Mouse (Mus musculus) gastrocnemius, postnatal 10 days (tissue): ENCODE data around the gene Pcnt. TPM values are rescaled to one million over a fixed set of nuclear protein-coding genes. Genes with fewer than 3 reads are reported as not detected.
A peak's percentile ranks its signal among the peaks of the same experiment; 100 is the strongest.

Experiments
- DNase-seq: peaks from one replicate; pipeline ENCODE4 v3.0.0; 2021; ENCODE audit warnings: mixed read lengths
- total RNA-seq, 2 experiments: library from RNA; stranded (reverse); gene quantifications; 2 replicates each; pipeline ENCODE4 v1.2.3; 2021

Pcnt gene
- total RNA-seq, 2 experiments from 2014 or later: 45.1 to 56.7 TPM

DNA sequence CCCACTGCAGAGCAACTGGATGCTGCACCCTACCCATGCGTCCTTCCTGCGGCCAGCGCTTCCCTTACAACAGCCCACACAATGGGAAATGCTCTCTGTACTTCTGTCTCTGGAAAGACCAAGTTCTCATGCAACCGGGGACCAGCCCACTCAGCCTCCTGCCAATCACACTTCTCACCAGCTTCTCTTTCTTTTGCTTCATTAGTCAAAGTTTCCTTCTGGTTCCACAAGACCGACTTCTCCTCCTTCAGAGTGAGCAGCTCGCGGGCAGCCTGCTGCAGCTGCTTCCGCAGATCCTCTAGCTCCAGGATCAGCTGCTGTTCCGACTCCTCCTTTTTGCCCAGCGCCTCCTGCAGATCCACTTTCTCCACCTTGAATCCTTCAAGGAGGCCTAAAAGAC lies 34.1 kb downstream of the Pcnt start:
- DNase-seq: no peak

DNA sequence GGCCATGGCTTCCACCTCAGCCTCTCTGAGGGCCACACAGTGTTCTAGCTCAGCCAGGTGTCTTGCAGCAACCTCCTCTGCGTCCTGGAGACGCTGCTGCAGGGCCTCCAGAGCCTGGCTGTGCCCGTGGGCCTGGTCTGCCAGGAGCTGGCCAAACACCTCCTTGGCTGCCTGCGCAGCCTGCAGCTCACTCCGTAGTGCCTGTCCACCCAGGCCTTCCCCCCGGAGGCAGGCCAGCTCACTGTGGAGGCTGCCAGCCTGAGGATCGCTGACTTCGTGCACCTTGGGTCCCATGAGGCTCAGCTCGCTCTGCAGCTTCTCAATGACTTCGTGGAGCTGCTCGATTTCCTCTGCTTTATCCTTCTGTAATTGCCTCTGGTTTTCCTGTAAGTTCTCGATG lies 50.0 kb downstream of the Pcnt start:
- no peak for DNase-seq

DNA sequence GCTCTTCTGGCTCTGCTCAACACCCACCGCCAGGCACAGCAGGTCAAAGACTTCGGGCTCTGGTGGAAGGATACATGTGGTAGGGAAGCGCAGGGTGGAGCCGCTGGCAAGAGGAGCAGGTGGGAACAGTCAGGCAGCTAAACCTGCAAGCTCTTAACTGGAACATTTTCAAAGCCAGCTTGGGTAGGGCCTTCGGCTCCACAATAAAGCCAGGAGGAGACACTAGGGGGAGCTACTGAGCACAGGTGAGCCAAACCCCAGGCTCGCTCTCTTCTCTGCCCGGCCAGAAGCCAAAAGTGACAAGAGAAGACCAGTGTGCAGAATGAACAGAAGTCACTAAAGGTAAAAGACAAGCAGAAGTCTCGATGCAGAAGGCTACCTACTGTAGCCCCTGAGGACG lies 50.8 kb downstream of the Pcnt start:
- peak; percentile 31 for DNase-seq

DNA sequence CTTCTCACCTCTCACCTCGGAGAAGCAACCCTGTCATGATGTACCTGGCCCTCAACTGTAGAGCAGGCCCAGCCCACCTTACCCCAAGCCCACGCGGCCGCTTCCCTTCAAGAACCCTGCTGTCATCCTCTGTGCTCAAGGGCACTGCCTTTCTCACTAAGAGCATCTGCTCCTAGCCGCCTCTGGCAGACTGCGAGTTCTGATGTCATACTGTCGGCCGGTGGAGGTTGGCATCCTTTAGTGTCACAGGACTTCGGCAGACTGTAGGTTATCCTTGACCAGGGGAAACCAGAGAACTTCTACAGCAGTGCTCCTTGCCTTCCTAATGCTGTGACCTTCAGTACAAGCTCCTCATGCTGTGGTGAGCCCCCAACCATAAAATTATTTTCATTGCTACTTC lies 51.4 kb downstream of the Pcnt start:
- no peak for DNase-seq

DNA sequence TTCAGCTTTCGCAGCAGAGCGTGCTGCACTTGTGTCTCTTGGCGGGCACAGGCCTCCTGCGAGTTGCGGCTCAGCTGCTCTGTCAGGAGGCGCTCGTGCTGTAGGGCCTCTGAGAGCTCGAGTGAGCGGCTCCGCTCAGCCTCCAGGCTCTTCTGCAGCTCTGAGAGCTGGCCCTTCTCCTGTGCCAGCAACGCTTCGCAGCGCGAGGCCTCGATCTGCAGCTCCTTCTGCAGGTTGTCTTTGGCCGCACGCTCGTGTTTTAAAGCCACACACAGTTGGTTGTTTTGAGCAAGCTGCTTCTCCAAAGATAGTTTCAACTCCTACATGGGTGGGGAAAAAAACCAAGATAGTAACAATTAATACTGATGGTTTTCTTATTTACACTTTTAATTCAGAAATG lies 67.6 kb downstream of the Pcnt start:
- no peak for DNase-seq

DNA sequence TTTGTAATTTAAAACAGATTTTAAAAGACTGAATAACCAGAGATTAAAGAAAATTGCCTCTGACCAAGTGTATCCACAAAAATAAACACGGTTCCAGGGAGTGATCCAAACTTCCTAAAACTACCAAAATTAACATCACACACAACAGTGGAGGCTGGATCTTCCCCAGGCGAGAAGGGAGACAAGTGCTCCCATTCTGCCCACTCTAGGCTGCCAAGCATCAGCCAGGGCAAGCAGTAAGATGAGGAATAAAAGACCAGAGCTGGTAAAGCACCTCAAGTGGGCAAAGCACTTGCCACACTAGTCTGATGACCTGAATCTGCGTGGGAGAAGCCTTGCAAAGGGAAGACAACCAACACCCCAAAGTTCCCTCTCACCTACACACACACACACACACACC lies 70.8 kb downstream of the Pcnt start:
- no peak for DNase-seq

DNA sequence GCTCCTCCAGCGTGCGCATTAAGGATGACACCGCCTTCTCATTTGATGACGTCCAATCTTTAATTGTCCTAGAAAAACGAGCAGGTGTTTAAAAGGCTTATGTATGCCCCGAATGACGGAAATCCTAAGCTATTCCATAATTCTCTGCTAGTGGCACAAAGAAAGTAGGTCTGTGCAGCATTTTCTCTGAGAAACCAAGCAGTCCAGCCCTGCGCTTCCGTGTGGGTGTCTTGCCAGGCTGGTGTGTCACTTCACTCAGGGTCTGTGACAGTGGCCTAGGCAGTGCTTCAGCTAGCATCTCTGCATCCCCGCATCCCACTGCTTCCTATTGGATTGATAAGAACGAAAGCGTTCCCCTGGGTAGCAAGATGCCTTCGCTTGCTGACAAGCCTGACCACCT lies 73.8 kb downstream of the Pcnt start:
- DNase-seq: no peak

DNA sequence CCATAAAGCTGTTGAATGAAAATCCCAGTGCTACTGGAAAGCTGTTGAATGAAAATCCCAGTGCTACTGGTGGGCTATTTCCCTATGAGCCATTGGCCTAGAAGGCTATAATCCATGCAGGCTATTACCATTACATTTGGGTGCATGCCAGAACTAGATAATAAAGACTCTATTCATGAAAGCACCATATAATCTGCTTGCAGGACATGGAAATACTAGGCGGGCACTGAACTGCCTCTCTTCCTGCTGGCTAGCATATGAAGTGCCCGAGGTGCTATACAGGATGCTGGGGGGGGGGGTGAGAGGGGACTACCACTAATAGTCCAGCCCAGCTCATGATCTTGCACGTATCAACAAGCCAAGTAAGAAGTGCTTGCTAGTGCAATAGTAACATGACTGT lies 79.4 kb downstream of the Pcnt start:
- DNase-seq: no peak

DNA sequence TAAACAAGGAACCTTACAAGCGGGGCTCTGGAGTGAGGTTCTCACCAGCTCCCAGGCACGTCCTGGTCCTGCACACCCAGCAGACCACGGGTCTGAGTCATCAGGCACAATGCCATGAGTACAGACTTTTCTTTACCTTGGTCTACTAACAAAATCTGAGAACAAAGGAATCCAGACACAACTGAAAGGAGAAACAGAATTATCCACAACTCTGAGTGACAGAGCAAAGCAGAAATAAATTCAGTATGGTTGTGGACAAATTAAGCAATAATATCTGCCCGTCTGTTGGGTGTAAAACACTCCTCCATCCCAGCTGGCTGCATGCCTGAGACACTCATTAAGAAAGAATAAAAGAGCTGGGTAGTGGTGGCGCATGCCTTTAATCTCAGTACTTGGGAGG lies 84.1 kb downstream of the Pcnt start:
- no peak for DNase-seq

DNA sequence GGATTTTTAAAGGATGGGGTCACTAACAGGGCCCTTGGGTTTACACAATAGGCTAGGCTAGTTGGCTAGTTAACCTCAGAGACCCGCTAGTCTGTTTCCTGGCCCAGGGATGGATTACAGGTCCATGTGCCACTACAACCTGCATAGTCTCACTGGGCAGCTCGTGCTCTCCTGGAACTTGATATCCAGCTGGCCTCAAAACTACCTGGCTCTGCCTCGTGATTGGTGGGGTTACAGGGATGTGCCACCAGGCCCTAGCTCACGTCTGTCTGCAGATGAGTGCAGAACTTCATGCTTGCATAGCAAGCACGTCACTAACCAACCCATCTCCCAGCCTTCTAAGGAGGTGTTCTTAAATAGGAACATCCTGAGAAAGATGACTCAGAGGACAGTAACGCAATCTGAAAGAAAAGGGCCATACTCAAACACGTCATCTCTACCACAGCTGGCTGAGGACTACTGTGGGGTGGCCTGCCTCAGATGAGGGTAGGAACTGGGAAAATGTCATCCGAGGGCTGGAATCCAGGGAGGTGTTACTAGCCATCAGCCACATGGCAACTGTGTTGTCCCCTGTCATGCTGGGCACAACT lies 85.2 kb downstream of the Pcnt start:
- DNase-seq: no peak

DNA sequence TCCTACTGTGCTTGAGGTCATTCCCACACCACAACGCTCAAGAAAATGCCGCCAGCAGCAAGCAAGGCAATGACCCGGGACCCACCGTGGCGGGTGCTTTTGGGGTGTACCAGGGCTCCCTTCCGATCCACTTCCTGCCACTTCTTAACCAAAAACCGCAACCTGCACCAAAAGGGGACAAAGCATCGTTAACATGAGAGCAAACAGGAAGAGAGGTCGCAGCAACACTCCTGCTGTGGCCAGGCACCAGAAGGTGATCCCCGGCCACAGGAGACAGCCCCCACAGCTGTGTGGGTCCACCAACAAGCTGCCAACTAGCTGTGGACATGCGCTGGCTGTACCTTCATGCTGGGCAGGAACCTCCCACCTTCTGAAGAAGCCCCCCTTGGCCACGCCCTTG lies 87.6 kb downstream of the Pcnt start:
- DNase-seq: no peak

DNA sequence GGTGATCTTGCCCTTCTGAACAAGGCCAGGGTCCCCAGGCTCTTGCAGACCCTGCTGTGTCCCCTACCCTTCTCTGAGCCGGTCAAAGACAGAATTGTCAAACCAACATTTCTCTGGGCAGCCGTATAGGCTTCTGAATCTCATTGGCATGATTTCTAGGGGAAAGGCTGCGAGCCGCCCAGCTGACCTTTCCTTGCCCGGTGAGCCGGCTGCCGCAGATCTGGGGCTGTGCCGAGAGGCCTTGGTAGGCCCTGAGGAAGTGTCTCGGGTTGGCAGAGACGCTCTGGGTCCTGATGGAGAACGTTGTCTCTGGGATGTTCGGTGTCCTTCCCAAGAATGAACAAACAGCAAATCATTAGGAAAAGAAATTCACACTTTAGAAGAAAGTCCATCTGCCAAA lies 88.6 kb downstream of the Pcnt start:
- no peak for DNase-seq

DNA sequence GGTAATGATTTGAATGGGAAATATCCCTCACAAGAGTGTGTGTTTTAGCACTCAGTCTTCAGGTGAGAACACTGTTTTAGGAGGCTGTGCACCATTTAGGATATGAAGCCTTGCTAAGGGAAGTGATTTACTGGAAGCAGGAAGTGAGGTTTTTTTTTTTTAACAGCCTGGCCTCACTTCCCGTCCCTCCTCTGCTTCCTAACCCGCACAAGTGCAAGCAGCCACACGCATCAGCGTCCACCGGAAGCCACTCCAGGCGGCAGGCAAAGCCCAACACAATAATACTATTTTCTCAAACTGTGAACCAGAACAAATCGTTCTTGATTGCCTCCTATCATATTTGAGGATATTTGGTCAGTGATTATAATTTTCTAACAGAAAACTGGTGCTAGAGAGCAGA lies 90.6 kb downstream of the Pcnt start:
- DNase-seq: no peak

DNA sequence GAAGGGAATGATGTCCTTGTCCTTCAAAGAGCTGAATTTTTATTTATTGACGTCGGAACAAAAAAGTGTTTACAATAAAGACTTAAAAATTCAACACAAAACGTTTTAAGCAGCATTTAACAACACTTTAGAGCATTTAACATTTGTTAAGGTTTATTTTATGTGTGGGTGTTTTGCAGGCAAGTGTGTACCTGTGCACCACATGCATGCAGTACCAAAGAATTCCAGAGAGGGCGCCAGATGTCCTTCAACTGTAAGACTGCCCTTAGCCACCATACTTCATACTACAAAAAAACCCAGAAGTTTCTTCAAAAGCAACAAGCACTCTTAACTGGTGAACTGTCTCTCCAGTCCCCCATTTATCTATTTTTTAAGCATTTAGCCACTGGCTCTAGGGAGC lies 96.0 kb downstream of the Pcnt start:
- DNase-seq: peak; percentile 58

DNA sequence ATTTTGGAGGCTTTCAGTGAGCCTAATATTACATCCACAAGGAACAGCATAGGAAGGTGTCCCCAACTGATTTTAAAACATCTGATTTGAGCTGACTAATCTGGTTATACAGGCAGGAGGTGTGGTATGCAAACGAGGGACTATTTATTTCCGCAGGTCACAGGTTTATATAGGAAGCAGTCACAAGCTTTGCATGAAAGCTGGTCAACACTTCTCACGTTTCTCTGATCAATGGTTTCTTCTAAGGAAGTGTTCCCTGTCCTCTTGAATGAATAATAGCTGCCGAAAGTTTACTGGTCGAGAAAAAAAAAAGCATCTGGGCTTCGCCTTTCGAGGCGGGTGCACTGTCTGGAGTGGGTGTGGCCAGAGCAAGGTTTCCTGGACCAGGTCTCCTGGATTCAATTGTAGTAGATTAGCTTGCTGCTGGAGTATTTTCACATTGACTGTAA lies 96.5 kb downstream of the Pcnt start:
- DNase-seq: no peak

DNA sequence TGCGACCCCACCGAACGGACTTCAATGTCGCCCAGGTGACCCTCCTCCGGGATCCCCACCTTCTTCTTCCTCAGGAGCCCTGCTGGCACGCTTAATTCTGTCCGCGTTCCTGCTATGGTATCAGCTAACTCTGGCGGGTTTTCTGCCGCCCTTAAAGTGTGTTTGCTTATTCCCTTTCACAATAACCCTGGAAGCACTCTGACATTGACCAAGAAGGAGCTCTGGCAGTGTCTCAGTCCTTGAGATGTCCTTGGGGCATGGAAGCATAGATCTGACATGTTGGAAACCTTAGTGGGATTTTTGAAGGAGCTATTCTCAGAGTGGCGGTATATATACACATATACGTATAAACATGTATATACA lies 97.1 kb downstream of the Pcnt start:
- no peak for DNase-seq

DNA sequence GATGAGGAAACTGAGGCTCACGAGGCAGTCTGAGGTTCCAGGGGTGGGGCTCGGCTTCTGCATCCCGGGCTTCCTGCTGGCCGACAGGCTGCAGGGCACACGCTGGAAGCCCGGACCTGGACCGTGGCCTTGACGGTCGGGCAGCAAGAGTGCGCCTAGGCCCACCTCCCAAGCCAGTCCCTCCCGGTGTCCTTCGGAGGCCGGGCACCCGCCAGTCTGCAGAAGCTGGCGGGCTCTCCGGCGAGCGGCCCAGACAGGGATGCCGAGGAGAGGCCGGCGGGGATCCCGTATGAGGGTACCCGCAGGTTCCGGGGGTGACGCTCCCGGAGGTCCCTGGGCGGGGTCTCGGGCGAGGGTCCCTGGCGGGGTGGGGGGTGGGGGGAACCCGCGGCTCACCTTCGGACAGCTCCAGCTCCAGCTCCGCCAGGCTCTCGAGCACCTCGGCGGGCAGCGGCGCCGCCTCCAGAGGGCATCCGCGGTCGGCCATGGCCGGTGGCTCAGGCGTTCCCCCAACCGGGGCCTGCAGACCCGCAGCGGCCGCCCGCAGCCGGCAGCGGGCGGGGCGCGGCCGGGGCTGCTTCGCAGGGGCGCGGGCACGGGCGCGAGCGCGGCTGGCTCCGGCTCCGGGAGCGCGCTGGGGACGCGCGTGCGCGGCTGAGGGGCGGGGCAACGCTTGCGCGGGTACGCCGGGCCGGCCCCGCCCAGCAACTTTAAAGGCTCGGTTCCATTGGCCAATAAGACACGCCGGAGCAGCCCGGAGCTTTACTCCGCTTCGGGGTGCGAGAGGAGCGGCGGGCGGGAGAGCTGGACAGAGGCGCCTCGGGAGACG lies 97.7 kb downstream of the Pcnt start, which contains the start of gene Dip2a:
Gene Dip2a, minus strand, starts transcription at position 581 of the 829 bp plus-strand sequence.
- DNase-seq: peak; percentile 97

DNA sequence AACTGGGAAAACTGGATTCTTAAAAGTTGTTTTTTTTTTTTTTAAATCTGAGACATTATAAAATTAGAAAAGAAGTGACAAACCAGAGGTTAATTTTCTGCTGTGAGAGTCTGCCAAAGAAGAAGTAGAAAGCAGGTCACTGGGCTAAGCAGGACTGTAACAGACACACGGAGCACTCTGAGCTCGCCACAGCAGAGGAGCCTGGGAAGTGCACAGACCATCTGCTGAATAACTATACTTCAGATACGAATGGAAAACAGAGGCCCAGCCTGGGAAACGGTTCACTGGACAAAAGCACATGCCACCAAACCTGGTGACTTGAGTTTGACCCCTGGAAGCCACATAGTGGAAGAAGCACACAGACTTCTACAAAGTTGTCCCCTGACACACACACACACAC lies 108.2 kb downstream of the Pcnt start:
- DNase-seq: no peak

DNA sequence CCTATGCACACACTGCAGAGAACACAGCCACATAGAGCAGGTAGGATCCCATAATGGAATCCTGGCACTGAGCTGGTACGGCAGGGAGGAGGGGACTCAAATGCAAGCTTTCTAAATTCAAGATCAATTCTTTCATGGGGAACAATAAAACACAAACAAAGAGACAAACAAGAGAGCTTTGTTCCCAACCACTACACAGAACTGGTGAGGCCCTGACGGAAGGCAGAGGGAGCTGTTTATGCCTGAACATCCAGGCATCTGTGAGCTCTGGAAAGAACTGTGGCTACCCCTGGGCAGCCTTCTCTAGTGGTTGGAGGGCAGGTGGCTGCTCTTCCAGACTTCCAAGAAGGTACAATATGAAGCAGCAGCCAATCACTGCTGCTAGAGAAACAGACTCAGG lies 110.5 kb downstream of the Pcnt start:
- no peak for DNase-seq

DNA sequence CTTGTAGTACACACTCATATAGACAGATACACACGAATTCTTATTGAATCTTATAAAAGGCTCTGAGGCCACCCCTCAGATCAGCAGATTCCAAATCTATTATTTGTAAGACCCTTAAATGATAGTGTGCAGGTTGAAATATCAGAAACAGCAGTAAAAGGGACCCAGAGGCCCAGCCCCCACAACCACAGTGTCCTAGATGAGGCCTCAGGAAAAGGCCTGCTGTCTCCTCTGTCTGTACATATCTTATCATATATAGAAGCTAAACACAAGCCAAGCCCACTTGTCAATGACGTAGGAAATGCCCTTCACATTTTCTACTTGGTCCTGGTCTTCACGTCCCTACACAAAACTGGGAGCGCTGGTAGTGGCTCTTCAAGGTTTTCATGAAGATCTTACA lies 113.5 kb downstream of the Pcnt start:
- no peak for DNase-seq

DNA sequence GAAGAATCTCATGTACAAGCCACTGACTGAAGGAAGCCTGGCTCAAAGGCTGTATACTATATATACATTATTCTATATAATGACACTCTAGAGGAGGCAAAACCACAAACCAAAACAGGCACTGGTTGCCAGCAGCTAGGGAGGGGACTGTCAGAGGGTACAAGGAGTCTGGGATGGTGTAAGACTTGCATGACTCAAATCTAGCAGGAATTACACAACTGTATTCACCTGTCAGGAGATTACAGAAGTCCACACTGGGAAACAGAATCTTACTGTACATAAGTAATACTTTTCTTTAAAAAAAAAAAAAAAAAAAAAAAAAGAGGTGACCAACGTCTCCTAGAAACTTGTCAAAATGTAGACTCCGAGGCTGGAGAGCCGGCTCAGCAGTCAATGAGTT lies 114.0 kb downstream of the Pcnt start:
- no peak for DNase-seq

DNA sequence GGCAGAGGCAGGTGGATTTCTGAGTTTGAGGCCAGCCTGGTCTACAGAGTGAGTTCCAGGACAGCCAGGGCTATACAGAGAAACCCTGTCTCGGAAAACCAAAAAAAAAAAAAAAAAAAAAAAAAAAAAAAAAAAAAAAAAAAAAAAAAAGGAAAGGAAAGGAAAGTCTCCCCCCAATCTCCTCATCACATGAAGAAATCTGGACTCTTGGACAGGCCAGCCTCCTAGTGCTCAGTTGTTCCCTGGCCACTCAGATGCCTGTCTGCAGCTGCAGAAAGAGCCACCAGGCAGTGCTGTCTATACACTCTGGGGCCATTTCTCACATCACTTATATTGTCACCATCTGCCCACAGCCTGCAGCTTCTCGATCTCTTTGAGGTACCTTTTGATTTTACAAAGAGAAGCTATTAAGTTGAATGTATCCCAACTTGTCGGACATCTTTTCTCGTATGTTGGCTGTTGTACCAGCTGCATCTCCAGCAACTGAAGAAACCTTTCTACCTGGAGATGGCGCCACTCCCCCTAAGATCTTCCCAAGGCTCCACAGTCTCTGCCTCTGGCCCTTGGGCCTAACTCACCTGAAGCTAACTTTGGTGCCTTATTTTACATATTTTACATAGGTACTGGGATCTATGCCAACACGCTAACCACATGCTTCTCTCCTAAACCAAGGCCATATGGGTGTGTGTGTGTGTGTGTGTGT lies 116.1 kb downstream of the Pcnt start:
- peak; percentile 20 for DNase-seq

DNA sequence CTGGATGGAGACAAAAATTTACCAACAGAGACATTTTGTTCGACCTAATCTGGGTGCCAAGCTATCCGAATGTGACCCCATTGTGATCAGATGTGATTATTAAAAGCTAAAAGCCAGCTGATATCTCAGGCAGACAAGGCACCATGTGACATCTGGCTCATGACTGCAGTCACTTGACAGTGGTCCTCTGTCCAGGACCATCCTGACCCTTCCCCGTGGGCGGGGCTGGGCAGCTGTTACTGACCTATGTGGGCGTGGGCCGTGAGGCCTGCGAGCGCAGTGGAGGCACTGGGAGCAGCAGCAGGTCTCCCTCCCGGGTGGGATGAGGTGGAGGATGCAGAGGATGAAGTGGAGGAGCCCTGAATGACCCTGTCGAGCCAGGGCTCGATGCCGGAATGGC lies 125.0 kb downstream of the Pcnt start:
- DNase-seq: peak; percentile 11

DNA sequence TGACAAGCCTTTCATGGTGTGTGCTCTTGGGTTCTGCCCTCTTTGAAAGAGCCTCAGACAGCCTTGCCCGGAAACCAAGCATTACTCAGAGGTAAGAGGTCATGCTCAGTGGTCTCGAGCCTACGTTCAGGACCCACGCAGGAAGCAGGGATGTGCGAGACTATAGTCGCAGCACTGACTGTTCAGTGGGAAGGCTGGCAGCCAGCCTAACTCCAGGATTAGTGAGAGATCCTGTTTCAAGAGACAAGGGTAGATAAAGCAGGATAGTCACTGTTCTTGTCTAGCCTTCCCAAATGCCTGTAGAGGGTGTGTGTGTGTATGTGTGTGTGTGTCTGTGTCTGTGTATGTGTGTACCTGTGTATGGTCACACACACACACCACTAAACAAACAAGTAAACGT lies 126.4 kb downstream of the Pcnt start:
- no peak for DNase-seq
